Mouse (Mus musculus) liver, embryonic 13.5 days (tissue): ENCODE measurements around the gene Kazn. TPM values are rescaled to one million over a fixed set of nuclear protein-coding genes. Genes with fewer than 3 reads are reported as not detected.

Source experiments
- ATAC-seq: fragments of 200-750 bp; cut with Nextera tagmentation; 2 replicates; pipeline ENCODE4 v1.8.0; 2017; ENCODE audit warnings: low read depth, mild to moderate bottlenecking, moderate number of reproducible peaks, moderate library complexity
- DNase-seq: peaks from one replicate; pipeline ENCODE4 v3.0.0; 2022
- H3K27ac ChIP-seq: fragments of 300-500 bp; sonication (generic); 2 replicates; pipeline ENCODE4 v1.5.1; 2015; ENCODE audit warnings: moderate library complexity, mild to moderate bottlenecking, inconsistent platforms
- H3K27me3 ChIP-seq: fragments of 300-500 bp; sonication (generic); 2 replicates; pipeline ENCODE4 v1.6.1; 2015; ENCODE audit warnings: mild to moderate bottlenecking, inconsistent platforms
- H3K36me3 ChIP-seq: fragments of 300-500 bp; sonication (generic); 2 replicates; pipeline ENCODE4 v1.6.1; 2015; ENCODE audit warnings: mild to moderate bottlenecking, inconsistent platforms
- H3K4me1 ChIP-seq: fragments of 300-500 bp; sonication (generic); replicated peaks from 2 replicates; pipeline ENCODE4 v1.6.1; 2015; ENCODE audit warnings: inconsistent platforms
- H3K4me2 ChIP-seq: fragments of 300-500 bp; sonication (generic); 2 replicates; pipeline ENCODE4 v1.6.1; 2015; ENCODE audit warnings: inconsistent platforms, mild to moderate bottlenecking, moderate library complexity
- H3K4me3 ChIP-seq: fragments of 300-500 bp; sonication (generic); replicated peaks from 2 replicates; pipeline ENCODE4 v1.5.1; 2015; ENCODE audit warnings: mild to moderate bottlenecking, inconsistent platforms
- H3K9ac ChIP-seq: fragments of 300-500 bp; sonication (generic); 2 replicates; pipeline ENCODE4 v1.6.1; 2015; ENCODE audit warnings: mild to moderate bottlenecking, inconsistent platforms
- H3K9me3 ChIP-seq: fragments of 300-500 bp; sonication (generic); replicated peaks from 2 replicates; pipeline ENCODE4 v1.6.1; 2016; ENCODE audit warnings: inconsistent platforms
- WGBS: fragments of 180-500 bp; shearing (Covaris S2); methylation state at CpG from one replicate; pipeline ENCODE4 v1.1.7; 2015; ENCODE audit not compliant: insufficient replicate concordance; 5-methylcytosine and 5-hydroxymethylcytosine counted together
- polyA plus RNA-seq: library from polyadenylated mRNA; unstranded; fragments of >200 nt; fragmentation: Nextera tagmentation; extraction: Ambion mirVana; gene quantifications from 2 replicates; pipeline ENCODE4 v1.2.1, GENCODE M21; 2015

Gene Kazn
- polyA plus RNA-seq, 1 experiment from 2014 or later: 0.65 TPM

GRCm38 (mm10) chr4:142171788-142172497 lies 67.3 kb downstream of the Kazn start:
- no peak overlapping the region for H3K4me2 ChIP-seq
- H3K27me3 ChIP-seq: no peaks in the 10 kb centered on the region
- DNase-seq: no peak
- H3K9ac ChIP-seq: no peak overlapping the region
- H3K9me3 ChIP-seq: no peaks in the 10 kb centered on the region
- H3K36me3 ChIP-seq: no peaks in the 10 kb centered on the region
- WGBS: 65% methylated on average over 7 of the region's 8 CpGs
- H3K4me3 ChIP-seq: no peak overlapping the region
- peaks cover 43% of the 10 kb centered on the region for H3K4me1 ChIP-seq
- H3K27ac ChIP-seq: no peak overlapping the region
- ATAC-seq: no peak

GRCm38 (mm10) chr4:142170882-142171768 lies 68.1 kb downstream of the Kazn start:
- Histone ChIP-seq H3K27me3 (no peaks in the 10 kb centered on the region), H3K9ac (no peak overlapping the region), H3K27ac (no peak overlapping the region), H3K4me2 (no peak overlapping the region), H3K36me3 (no peaks in the 10 kb centered on the region), H3K4me3 (no peak overlapping the region), H3K9me3 (no peaks in the 10 kb centered on the region), H3K4me1 (peaks cover 49% of the 10 kb centered on the region)
- ATAC-seq: no peak
- DNase-seq: no peak
- 52% methylated on average over 18 of the region's 18 CpGs for WGBS

GRCm38 (mm10) chr4:142169636-142170035 lies 69.6 kb downstream of the Kazn start:
- Histone ChIP-seq H3K4me1 (peaks cover 50% of the 10 kb centered on the region), H3K9ac (no peak overlapping the region), H3K27me3 (no peaks in the 10 kb centered on the region), H3K4me2 (no peak overlapping the region), H3K9me3 (no peaks in the 10 kb centered on the region), H3K36me3 (no peaks in the 10 kb centered on the region), H3K4me3 (no peak overlapping the region), H3K27ac (no peak overlapping the region)
- ATAC-seq: no peak
- WGBS: 47% methylated on average over 4 of the region's 4 CpGs
- DNase-seq: no peak

GRCm38 (mm10) chr4:142168352-142168751 lies 70.8 kb downstream of the Kazn start:
- Histone ChIP-seq H3K4me2 (no peak overlapping the region), H3K4me1 (peaks cover 44% of the 10 kb centered on the region), H3K36me3 (no peaks in the 10 kb centered on the region), H3K9me3 (no peaks in the 10 kb centered on the region), H3K27me3 (no peaks in the 10 kb centered on the region), H3K9ac (no peak overlapping the region), H3K4me3 (no peak overlapping the region), H3K27ac (no peak overlapping the region)
- ATAC-seq (no peak), DNase-seq (no peak)
- 70% methylated on average over 7 of the region's 7 CpGs for WGBS

GRCm38 (mm10) chr4:142165835-142166701 lies 73.1 kb downstream of the Kazn start:
- no peaks in the 10 kb centered on the region for H3K36me3 ChIP-seq

GRCm38 (mm10) chr4:142165363-142165762 lies 73.8 kb downstream of the Kazn start:
- H3K27me3 ChIP-seq: no peaks in the 10 kb centered on the region
- 44% methylated on average over 5 of the region's 5 CpGs for WGBS
- ATAC-seq (no peak), DNase-seq (no peak)
- no peak overlapping the region for H3K27ac ChIP-seq
- H3K4me1 ChIP-seq: peaks cover 16% of the 10 kb centered on the region
- H3K4me3 ChIP-seq: no peak overlapping the region
- no peaks in the 10 kb centered on the region for H3K36me3 ChIP-seq
- 0 out of 2 replicates have a peak, but pooled peaks cover 5% of the 10 kb centered on the region for H3K9me3 ChIP-seq
- no peak overlapping the region for H3K9ac ChIP-seq
- H3K4me2 ChIP-seq: no peak overlapping the region

More at GRCm38 (mm10) chr4:142165835-142166701, 73.1 kb downstream of the Kazn start:
- Histone ChIP-seq H3K4me1 (peaks cover 23% of the 10 kb centered on the region), H3K27me3 (no peaks in the 10 kb centered on the region), H3K4me3 (no peak overlapping the region), H3K27ac (no peak overlapping the region), H3K9me3 (0 out of 2 replicates have a peak, but pooled peaks cover 5% of the 10 kb centered on the region), H3K4me2 (peak overlapping the region; percentile 19), H3K9ac (no peak overlapping the region)
- WGBS: 8% methylated on average over 18 of the region's 18 CpGs
- ATAC-seq: peak; percentile 45
- DNase-seq: no peak

GRCm38 (mm10) chr4:142164386-142164785 lies 74.8 kb downstream of the Kazn start:
- Histone ChIP-seq H3K9me3 (0 out of 2 replicates have a peak, but pooled peaks cover 5% of the 10 kb centered on the region), H3K27ac (no peak overlapping the region), H3K4me3 (no peak overlapping the region), H3K4me2 (no peak overlapping the region), H3K4me1 (peaks cover 13% of the 10 kb centered on the region), H3K9ac (no peak overlapping the region), H3K27me3 (no peaks in the 10 kb centered on the region), H3K36me3 (no peaks in the 10 kb centered on the region)
- 53% methylated on average over 4 of the region's 4 CpGs for WGBS
- ATAC-seq (no peak), DNase-seq (no peak)

- no peak for DNase-seq
- ATAC-seq: no peak
- Histone ChIP-seq H3K4me1 (peaks cover 13% of the 10 kb centered on the region), H3K27ac (no peak overlapping the region), H3K9me3 (0 out of 2 replicates have a peak, but pooled peaks cover 5% of the 10 kb centered on the region), H3K4me2 (no peak overlapping the region), H3K36me3 (no peaks in the 10 kb centered on the region), H3K9ac (no peak overlapping the region), H3K4me3 (no peak overlapping the region), H3K27me3 (no peaks in the 10 kb centered on the region)
- WGBS: 37% methylated on average over 3 of the region's 3 CpGs
Observed at GRCm38 (mm10) chr4:142163862-142164261, 75.3 kb downstream of the Kazn start.

- H3K9ac ChIP-seq: no peak overlapping the region
- H3K4me3 ChIP-seq: no peak overlapping the region
- H3K27me3 ChIP-seq: no peaks in the 10 kb centered on the region
- H3K4me2 ChIP-seq: no peak overlapping the region
- DNase-seq (no peak), ATAC-seq (no peak)
- H3K4me1 ChIP-seq: peaks cover 13% of the 10 kb centered on the region
- H3K9me3 ChIP-seq: 0 out of 2 replicates have a peak, but pooled peaks cover 5% of the 10 kb centered on the region
- 65% methylated on average over 9 of the region's 9 CpGs for WGBS
- no peaks in the 10 kb centered on the region for H3K36me3 ChIP-seq
- no peak overlapping the region for H3K27ac ChIP-seq
Observed at GRCm38 (mm10) chr4:142162729-142163128, 76.5 kb downstream of the Kazn start.

GRCm38 (mm10) chr4:142162102-142162501 lies 77.1 kb downstream of the Kazn start:
- no peak overlapping the region for H3K9ac ChIP-seq
- H3K4me3 ChIP-seq: no peak overlapping the region
- H3K9me3 ChIP-seq: 0 out of 2 replicates have a peak, but pooled peaks cover 5% of the 10 kb centered on the region
- H3K27me3 ChIP-seq: no peaks in the 10 kb centered on the region
- no peak overlapping the region for H3K27ac ChIP-seq
- no peak for DNase-seq
- WGBS: 69% methylated on average over 2 of the region's 2 CpGs
- no peak overlapping the region for H3K4me2 ChIP-seq
- peaks cover 13% of the 10 kb centered on the region for H3K4me1 ChIP-seq
- no peak for ATAC-seq
- H3K36me3 ChIP-seq: no peaks in the 10 kb centered on the region

- WGBS: 68% methylated on average over 8 of the region's 8 CpGs
- Histone ChIP-seq H3K9ac (no peak overlapping the region), H3K4me3 (no peak overlapping the region), H3K27me3 (no peaks in the 10 kb centered on the region), H3K36me3 (no peaks in the 10 kb centered on the region), H3K4me2 (no peak overlapping the region), H3K9me3 (0 out of 2 replicates have a peak, but pooled peaks cover 5% of the 10 kb centered on the region), H3K4me1 (0 out of 2 replicates have a peak, but pooled peaks cover 4% of the 10 kb centered on the region), H3K27ac (no peak overlapping the region)
- no peak for ATAC-seq
- DNase-seq: no peak
Observed at GRCm38 (mm10) chr4:142160041-142160440, 79.2 kb downstream of the Kazn start.
